Mouse (Mus musculus) mouse embryonic stem cell (cell line): ENCODE data around the gene Neo1.

Experiments used
- in situ Hi-C, 2 experiments: fragments of 300-500 bp; cut with MboI; formaldehyde crosslinking; loops; 1 replicate in 1 of 2; 3 replicates in 1 of 2; pipeline ENCODE4 v1.14.3; 2019 to 2020; ENCODE audit warnings: low sequenced_read_pairs in 2 of 2, low pct_unique_long_range_greater_than_20kb in 1 of 2, mixed read lengths in 1 of 2; ENCODE audit not compliant: unreplicated experiment in 1 of 2

Neo1 gene

GRCm38 (mm10) chr9:59036159-59036731, at the start of gene Neo1:
Neo1 (minus strand) TSS chr9:59036441.
- in situ Hi-C loops: no loop called here

GRCm38 (mm10) chr9:59075632-59076031, 39.4 kb upstream of the Neo1 start:
- in situ Hi-C loops: no loop called here

GRCm38 (mm10) chr9:59073887-59074286, 37.6 kb upstream of the Neo1 start:
- in situ Hi-C loops: no loop called here

GRCm38 (mm10) chr9:59072076-59072777, 36.0 kb upstream of the Neo1 start:
- in situ Hi-C loops: no loop called here

GRCm38 (mm10) chr9:59071220-59071977, 35.2 kb upstream of the Neo1 start:
- in situ Hi-C loops: no loop called here

GRCm38 (mm10) chr9:59070216-59070615, 34.0 kb upstream of the Neo1 start:
- in situ Hi-C loops: no loop called here

- in situ Hi-C loops: no loop called here
These were observed 29.5 kb upstream of the Neo1 start for GRCm38 (mm10) chr9:59065616-59066301.

- in situ Hi-C loops: no loop called here
These were observed 26.2 kb upstream of the Neo1 start for GRCm38 (mm10) chr9:59062409-59062808.

GRCm38 (mm10) chr9:59060026-59060605, 23.9 kb upstream of the Neo1 start:
- in situ Hi-C loops: no loop called here

- in situ Hi-C loops: no loop called here
These were observed 22.9 kb upstream of the Neo1 start for GRCm38 (mm10) chr9:59059158-59059557.

- in situ Hi-C loops: no loop called here
These were observed 21.8 kb upstream of the Neo1 start for GRCm38 (mm10) chr9:59058060-59058459.

GRCm38 (mm10) chr9:59056281-59056680, 20.0 kb upstream of the Neo1 start:
- in situ Hi-C loops: no loop called here

- in situ Hi-C loops: no loop called here
These were observed 5.6 kb upstream of the Neo1 start for GRCm38 (mm10) chr9:59041805-59042204.

GRCm38 (mm10) chr9:59036732-59037341, 596 bp upstream of the Neo1 start:
- in situ Hi-C loops: no loop called here

- in situ Hi-C loops: no loop called here
These were observed 691 bp downstream of the Neo1 start for GRCm38 (mm10) chr9:59035342-59036158.

- in situ Hi-C loops: no loop called here
These were observed 1.4 kb downstream of the Neo1 start for GRCm38 (mm10) chr9:59034836-59035235.

GRCm38 (mm10) chr9:59033492-59033891, 2.7 kb downstream of the Neo1 start:
- in situ Hi-C loops: no loop called here
